Mouse (Mus musculus): Measurements from ENCODE around the gene Olfr1499.
"Not testable (repeated sequence)": the region's sequence is repeated elsewhere in the genome, so short reads cannot be mapped to it uniquely, and the experiment has no call there.

The Olfr1499 gene

GRCm38 (mm10) chr19:13819347-13819746, at the start of gene Olfr1499:
TSS of gene Olfr1499 (minus strand) at chr19:13819447.
- in situ Hi-C loops (cut with MboI) = no loop called here

- in situ Hi-C loops (cut with MboI) = no loop called here
Observed at GRCm38 (mm10) chr19:13861495-13861894, 42.2 kb upstream of the Olfr1499 start, which contains the start of gene Olfr1502. TSS of gene Olfr1502 (plus strand) at chr19:13861795.

GRCm38 (mm10) chr19:13850592-13850991, 31.3 kb upstream of the Olfr1499 start, which contains the start of gene Olfr1501:
TSS of gene Olfr1501 (minus strand) at chr19:13850692.
- in situ Hi-C loops (cut with MboI) = not testable (repeated sequence)

- in situ Hi-C loops (cut with MboI) = no loop called here
Observed at GRCm38 (mm10) chr19:13830388-13830787, 11.1 kb upstream of the Olfr1499 start, which contains the start of gene Olfr1500. TSS of gene Olfr1500 (minus strand) at chr19:13830488.

- in situ Hi-C loops (cut with MboI) = no loop called here
Observed at GRCm38 (mm10) chr19:13828447-13828846, 9.2 kb upstream of the Olfr1499 start.

GRCm38 (mm10) chr19:13820847-13821246, 1.6 kb upstream of the Olfr1499 start:
- in situ Hi-C loops (cut with MboI) = no loop called here

GRCm38 (mm10) chr19:13818827-13819226, 420 bp downstream of the Olfr1499 start:
- in situ Hi-C loops (cut with MboI) = no loop called here

GRCm38 (mm10) chr19:13812823-13813222, 6.4 kb downstream of the Olfr1499 start:
- in situ Hi-C loops (cut with MboI) = no loop called here

- in situ Hi-C loops (cut with MboI) = not testable (repeated sequence)
Observed at GRCm38 (mm10) chr19:13805486-13805885, 13.8 kb downstream of the Olfr1499 start.

GRCm38 (mm10) chr19:13798102-13798501, 21.1 kb downstream of the Olfr1499 start, which contains the start of gene Olfr1497:
TSS of gene Olfr1497 (minus strand) at chr19:13798202.
- in situ Hi-C loops (cut with MboI) = no loop called here

GRCm38 (mm10) chr19:13777578-13777977, 41.7 kb downstream of the Olfr1499 start, which contains the start of gene Olfr1496:
TSS of gene Olfr1496 (plus strand) at chr19:13777878.
- in situ Hi-C loops (cut with MboI) = no loop called here

GRCm38 (mm10) chr19:13768565-13769276, 50.5 kb downstream of the Olfr1499 start:
- in situ Hi-C loops (cut with MboI) = no loop called here

- in situ Hi-C loops (cut with MboI) = no loop called here
Observed at GRCm38 (mm10) chr19:13764306-13764705, 54.9 kb downstream of the Olfr1499 start, which contains the start of gene Olfr1495. TSS of gene Olfr1495 (plus strand) at chr19:13764606.
